Mouse (Mus musculus) lung, adult 2 months (tissue): ENCODE data around the gene Pla2g4b.

Experiments
- CTCF ChIP-seq: fragments of 200-500 bp; IDR thresholded peaks from 2 replicates; pipeline ENCODE4 v1.5.1; 2011; ENCODE audit warnings: mild to moderate bottlenecking, low read length, control low read depth; ENCODE audit not compliant: insufficient read depth
- POLR2A ChIP-seq: fragments of 200-500 bp; IDR thresholded peaks from 2 replicates; pipeline ENCODE4 v1.6.1; 2011; ENCODE audit warnings: low read depth, mild to moderate bottlenecking, control low read depth, low read length, borderline replicate concordance; ENCODE audit errors: extremely low read depth

GRCm38 (mm10) chr2:120090979-120091378 lies 57.8 kb downstream of the Pla2g4b start:
- TF ChIP-seq POLR2A: no peak
- TF ChIP-seq CTCF: no peak
